Mouse (Mus musculus) heart, embryonic 11.5 days (tissue): Measurements from ENCODE around the gene Cerkl. TPM values are rescaled to one million over a fixed set of nuclear protein-coding genes. Genes with fewer than 3 reads are reported as not detected.

Experiments used
- ATAC-seq: fragments of 200-750 bp; cut with Nextera tagmentation; replicated peaks from 2 replicates; pipeline ENCODE4 v1.8.0; 2017; ENCODE audit warnings: moderate library complexity; ENCODE audit not compliant: insufficient number of reproducible peaks, low FRiP score, low TSS enrichment
- H3K27ac ChIP-seq: fragments of 300-500 bp; sonication (generic); 2 replicates; pipeline ENCODE4 v1.5.1; 2014; ENCODE audit warnings: mild to moderate bottlenecking, low read depth, low read length
- H3K27me3 ChIP-seq: fragments of 300-500 bp; sonication (generic); 2 replicates; pipeline ENCODE4 v1.6.1; 2014; ENCODE audit warnings: mild to moderate bottlenecking, low read length, mixed read lengths; ENCODE audit not compliant: control insufficient read depth, insufficient read depth
- H3K36me3 ChIP-seq: fragments of 300-500 bp; sonication (generic); 2 replicates; pipeline ENCODE4 v1.6.1; 2014; ENCODE audit warnings: mild to moderate bottlenecking, low read length, moderate library complexity, mixed read lengths; ENCODE audit not compliant: control insufficient read depth, insufficient read depth
- H3K4me1 ChIP-seq: fragments of 300-500 bp; sonication (generic); 2 replicates; pipeline ENCODE4 v1.6.1; 2014; ENCODE audit warnings: low read length; ENCODE audit not compliant: control insufficient read depth, insufficient read depth
- H3K4me2 ChIP-seq: fragments of 300-500 bp; sonication (generic); 2 replicates; pipeline ENCODE4 v1.6.1; 2014; ENCODE audit warnings: mild to moderate bottlenecking, moderate library complexity
- H3K4me3 ChIP-seq: fragments of 300-500 bp; sonication (generic); 2 replicates; pipeline ENCODE4 v1.5.1; 2014; ENCODE audit warnings: low read depth, low read length
- H3K9ac ChIP-seq: fragments of 300-500 bp; sonication (generic); 2 replicates; pipeline ENCODE4 v1.6.1; 2014; ENCODE audit warnings: mild to moderate bottlenecking, low read depth, low read length, moderate library complexity
- H3K9me3 ChIP-seq: fragments of 300-500 bp; sonication (generic); replicated peaks from 2 replicates; pipeline ENCODE4 v1.6.1; 2016; ENCODE audit warnings: low read length; ENCODE audit not compliant: control insufficient read depth
- WGBS: fragments of 180-500 bp; shearing (Covaris S2); extraction: QIAGEN DNeasy Blood & Tissue Kit; methylation state at CpG from one replicate; pipeline ENCODE4 v1.1.7; 2014; ENCODE audit not compliant: insufficient replicate concordance; 5-methylcytosine and 5-hydroxymethylcytosine counted together
- polyA plus RNA-seq: library from polyadenylated mRNA; unstranded; fragments of >200 nt; fragmentation: Nextera tagmentation; extraction: Ambion mirVana; gene quantifications from 2 replicates; pipeline ENCODE4 v1.2.1, GENCODE M21; 2014

Gene Cerkl
- polyA plus RNA-seq, 1 experiment from 2014 or later: 1.2 TPM

GRCm38 (mm10) chr2:79450684-79451394, 5.7 kb downstream of the Cerkl start:
- H3K27ac ChIP-seq: no peak overlapping the region
- H3K9ac ChIP-seq: no peak overlapping the region
- no peaks in the 10 kb centered on the region for H3K9me3 ChIP-seq
- 70% methylated on average over 4 of the region's 4 CpGs for WGBS
- no peak overlapping the region for H3K4me3 ChIP-seq
- no peak overlapping the region for H3K4me2 ChIP-seq
- no peaks in the 10 kb centered on the region for H3K4me1 ChIP-seq
- peaks cover 24% of the 10 kb centered on the region for H3K27me3 ChIP-seq
- no peaks in the 10 kb centered on the region for H3K36me3 ChIP-seq
- no peak for ATAC-seq

- Histone ChIP-seq H3K4me1 (no peaks in the 10 kb centered on the region), H3K9ac (no peak overlapping the region), H3K27ac (no peak overlapping the region), H3K4me3 (no peak overlapping the region), H3K9me3 (no peaks in the 10 kb centered on the region), H3K27me3 (peaks cover 11% of the 10 kb centered on the region), H3K36me3 (no peaks in the 10 kb centered on the region), H3K4me2 (no peak overlapping the region)
- no peak for ATAC-seq
- WGBS: 60% methylated on average over 4 of the region's 4 CpGs
Observed at GRCm38 (mm10) chr2:79449371-79449770, 7.2 kb downstream of the Cerkl start.

GRCm38 (mm10) chr2:79447198-79447597, 9.4 kb downstream of the Cerkl start:
- H3K4me1 ChIP-seq: no peaks in the 10 kb centered on the region
- no peak overlapping the region for H3K4me3 ChIP-seq
- no peak for ATAC-seq
- 63% methylated on average over 1 of the region's 1 CpGs for WGBS
- no peaks in the 10 kb centered on the region for H3K36me3 ChIP-seq
- peaks cover 5% of the 10 kb centered on the region for H3K27me3 ChIP-seq
- H3K9ac ChIP-seq: no peak overlapping the region
- no peak overlapping the region for H3K27ac ChIP-seq
- H3K9me3 ChIP-seq: no peaks in the 10 kb centered on the region
- no peak overlapping the region for H3K4me2 ChIP-seq

- Histone ChIP-seq H3K9me3 (no peaks in the 10 kb centered on the region), H3K36me3 (no peaks in the 10 kb centered on the region), H3K27ac (no peak overlapping the region), H3K9ac (no peak overlapping the region), H3K4me3 (no peak overlapping the region), H3K27me3 (no peaks in the 10 kb centered on the region), H3K4me1 (no peaks in the 10 kb centered on the region), H3K4me2 (no peak overlapping the region)
- 72% methylated on average over 3 of the region's 3 CpGs for WGBS
- ATAC-seq: no peak
Observed at GRCm38 (mm10) chr2:79443861-79444620, 12.5 kb downstream of the Cerkl start.

- 80% methylated on average over 2 of the region's 2 CpGs for WGBS
- no peaks in the 10 kb centered on the region for H3K27me3 ChIP-seq
- H3K9ac ChIP-seq: no peak overlapping the region
- H3K9me3 ChIP-seq: no peaks in the 10 kb centered on the region
- H3K36me3 ChIP-seq: no peaks in the 10 kb centered on the region
- no peak overlapping the region for H3K4me3 ChIP-seq
- ATAC-seq: no peak
- no peak overlapping the region for H3K27ac ChIP-seq
- H3K4me2 ChIP-seq: no peak overlapping the region
- H3K4me1 ChIP-seq: no peaks in the 10 kb centered on the region
Observed at GRCm38 (mm10) chr2:79443401-79443800, 13.2 kb downstream of the Cerkl start.

GRCm38 (mm10) chr2:79442906-79443305, 13.7 kb downstream of the Cerkl start:
- H3K27me3 ChIP-seq: no peaks in the 10 kb centered on the region
- H3K4me2 ChIP-seq: no peak overlapping the region
- H3K4me3 ChIP-seq: no peak overlapping the region
- no peak overlapping the region for H3K27ac ChIP-seq
- H3K9ac ChIP-seq: no peak overlapping the region
- no peaks in the 10 kb centered on the region for H3K4me1 ChIP-seq
- no peaks in the 10 kb centered on the region for H3K36me3 ChIP-seq
- WGBS: 75% methylated on average over 6 of the region's 6 CpGs
- no peak for ATAC-seq
- H3K9me3 ChIP-seq: no peaks in the 10 kb centered on the region

- Histone ChIP-seq H3K4me2 (no peak overlapping the region), H3K27ac (no peak overlapping the region), H3K36me3 (no peaks in the 10 kb centered on the region), H3K9ac (no peak overlapping the region), H3K27me3 (no peaks in the 10 kb centered on the region), H3K4me1 (no peaks in the 10 kb centered on the region), H3K4me3 (no peak overlapping the region), H3K9me3 (no peaks in the 10 kb centered on the region)
- no peak for ATAC-seq
- 90% methylated on average over 2 of the region's 2 CpGs for WGBS
Observed at GRCm38 (mm10) chr2:79442227-79442626, 14.4 kb downstream of the Cerkl start.

- Histone ChIP-seq H3K27me3 (peaks cover 13% of the 10 kb centered on the region; the same call in 1 of the 2 replicates), H3K27ac (no peak overlapping the region), H3K36me3 (no peaks in the 10 kb centered on the region), H3K9me3 (no peaks in the 10 kb centered on the region), H3K4me3 (no peak overlapping the region), H3K4me2 (no peak overlapping the region), H3K9ac (no peak overlapping the region), H3K4me1 (no peaks in the 10 kb centered on the region)
- ATAC-seq: no peak
Observed at GRCm38 (mm10) chr2:79430061-79430460, 26.5 kb downstream of the Cerkl start.

GRCm38 (mm10) chr2:79429650-79430049, 26.9 kb downstream of the Cerkl start:
- ATAC-seq: no peak
- Histone ChIP-seq H3K36me3 (no peaks in the 10 kb centered on the region), H3K27ac (no peak overlapping the region), H3K4me3 (no peak overlapping the region), H3K4me2 (no peak overlapping the region), H3K4me1 (no peaks in the 10 kb centered on the region), H3K9me3 (no peaks in the 10 kb centered on the region), H3K27me3 (peaks cover 13% of the 10 kb centered on the region; the same call in 1 of the 2 replicates), H3K9ac (no peak overlapping the region)
- 12% methylated on average over 6 of the region's 6 CpGs for WGBS
